Mouse (Mus musculus) leukemia stem cell, adult 10-12 weeks (primary cell): Measurements from ENCODE around the gene Zbtb43. TPM values are rescaled to one million over a fixed set of nuclear protein-coding genes. Genes with fewer than 3 reads are reported as not detected.

Experiments
- polyA plus RNA-seq: library from polyadenylated mRNA; stranded (reverse); fragments of >175 nt; gene quantifications from 2 replicates; pipeline ENCODE4 v1.2.3, GENCODE M21; 2012; ENCODE audit warnings: low replicate concordance

The Zbtb43 gene
- polyA plus RNA-seq, result 0.42 and 1.9 TPM in 2 replicates

GRCm38 (mm10) chr2:33468466-33469097 lies at the start of gene Zbtb43:
Zbtb43 (minus strand) TSS chr2:33468559.

DNA sequence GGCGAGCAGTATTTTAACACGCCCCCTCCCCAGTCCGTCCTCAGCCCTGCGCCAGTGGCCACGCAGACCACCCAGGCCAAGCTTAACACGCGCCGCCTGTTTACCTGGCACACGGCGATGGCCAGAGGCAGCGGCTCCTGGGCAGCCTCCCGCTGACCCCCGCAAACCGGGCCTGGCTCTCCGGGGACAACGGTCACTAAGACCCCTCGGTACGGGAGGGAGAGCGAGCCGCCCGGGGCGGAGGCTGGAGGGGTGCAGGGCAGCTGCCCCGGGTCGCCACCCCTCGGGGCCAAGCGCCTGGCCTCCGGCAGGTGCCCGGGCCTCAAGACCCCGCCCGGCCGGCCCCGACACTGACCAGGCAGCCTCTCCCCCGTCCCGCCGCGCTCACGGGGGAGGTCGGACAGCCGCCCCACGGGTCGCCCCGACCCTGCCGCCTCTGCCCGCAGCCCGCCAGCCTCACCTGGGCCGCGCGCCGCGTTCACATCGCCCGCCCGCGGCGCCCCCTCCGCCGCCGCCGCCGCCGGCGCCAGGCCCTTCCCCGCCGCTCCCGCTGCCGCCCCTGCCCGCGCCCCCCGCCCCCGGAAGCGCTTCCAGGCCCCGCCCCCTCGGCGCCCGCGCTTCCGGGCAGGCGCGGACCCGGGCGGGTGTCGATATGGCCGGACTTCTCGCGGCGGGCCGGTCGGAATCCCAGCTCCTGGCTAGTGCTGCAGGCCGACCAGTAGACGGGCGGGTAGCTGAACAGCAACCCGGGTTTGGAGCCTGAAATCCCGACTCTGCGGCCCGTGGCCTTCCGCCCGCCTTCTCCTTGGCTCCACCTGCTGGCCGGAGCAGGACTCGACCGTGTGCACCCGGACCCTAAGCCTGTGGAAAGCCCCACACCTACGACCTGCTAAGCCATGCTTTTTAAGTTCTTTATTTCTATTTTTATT lies 37.3 kb downstream of the Zbtb43 start, which contains the start of gene Zbtb34:
TSS of gene Zbtb34 (minus strand) at position 554 of the 929 bp plus-strand sequence.

Other genes with a start within 250 kb of the Zbtb43 start
- gene Ralgps1, start 97.1 kb downstream of the Zbtb43 start, polyA plus RNA-seq, result 1.2 and 1.4 TPM in 2 replicates
- gene Zbtb34, start 37.2 kb downstream of the Zbtb43 start, polyA plus RNA-seq, result 1.3 and 2.3 TPM in 2 replicates
- gene Lmx1b, start 172.0 kb upstream of the Zbtb43 start, polyA plus RNA-seq, result not detected in 2 replicates